Mouse (Mus musculus): ENCODE data around the gene Spin2g.
"Not testable (repeated sequence)": the region's sequence is repeated elsewhere in the genome, so short reads cannot be mapped to it uniquely, and the experiment has no call there.

Spin2g gene

GRCm38 (mm10) chrX:34238633-34239032 lies at the start of gene Spin2g:
TSS of gene Spin2g (minus strand) at chrX:34238733.
- not testable (repeated sequence) for DNase-seq (ENCODE audit: low spot score)

Measured in ovary, postnatal 36 days (tissue).